Mouse (Mus musculus): ENCODE data around the gene Anapc1. TPM values are rescaled to one million over a fixed set of nuclear protein-coding genes. Genes with fewer than 3 reads are reported as not detected.

Gene Anapc1
- polyA plus RNA-seq, 1 experiment from 2014 or later = 44.3 TPM

Other genes with a start within 250 kb of the Anapc1 start
- not detected in 2 replicates for gene Spdye4c, start 96.2 kb downstream of the Anapc1 start, polyA plus RNA-seq (2015; fragmentation: Nextera tagmentation; extraction: Ambion mirVana)
- 2.0 and 2.1 TPM in 2 replicates for gene Mertk, start 11.6 kb upstream of the Anapc1 start, polyA plus RNA-seq (2015; fragmentation: Nextera tagmentation; extraction: Ambion mirVana)
- gene Tmem87b, start 130.7 kb upstream of the Anapc1 start, polyA plus RNA-seq (2015; fragmentation: Nextera tagmentation; extraction: Ambion mirVana) = 36.3 and 39.0 TPM in 2 replicates
- 1.2 and 1.8 TPM in 2 replicates for gene Fbln7, start 175.6 kb upstream of the Anapc1 start, polyA plus RNA-seq (2015; fragmentation: Nextera tagmentation; extraction: Ambion mirVana)